Mouse (Mus musculus): ENCODE measurements at regions not wholly inside any gene's neighbourhood (a gene's known extent, or its start where the extent isn't known, plus 50 kb on each side); places are given as distances from the start of the nearest gene placed in this dataset.

DNA sequence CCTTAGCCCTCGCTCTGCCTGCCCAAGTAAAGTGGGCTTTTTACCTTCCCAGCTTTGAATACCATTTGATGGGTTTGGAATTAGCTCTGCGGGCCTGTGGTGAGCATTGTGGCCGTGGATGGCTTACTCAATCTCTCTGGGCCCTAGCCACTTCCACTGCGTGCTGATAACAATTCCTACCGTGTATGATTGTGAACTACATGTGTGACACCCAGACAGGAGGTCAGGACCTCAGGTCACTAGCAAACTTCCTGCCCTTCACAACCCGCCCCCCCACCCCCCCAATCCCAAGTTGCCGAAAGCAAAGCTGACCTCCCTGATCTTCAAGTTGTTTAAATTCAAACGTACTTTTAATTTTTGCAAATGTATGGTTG is 231.9 kb downstream of the 4933412E24Rik start:
- H3K9ac ChIP-seq (ENCODE audit: low read depth, low read length) = no peak overlapping the region
- DNase-seq (ENCODE audit: low spot score) (no peak), ATAC-seq (replicated peaks; ENCODE audit: low FRiP score, low read depth) (0 out of 2 replicates have a peak, but pooled peaks have one; percentile 7)
- H3K27ac ChIP-seq = no peak overlapping the region
- WGBS = 57% methylated on average over 8 of the region's 8 CpGs
- H3K4me3 ChIP-seq (replicated peaks; ENCODE audit: low read depth, low read length) = no peak overlapping the region
- no peaks in the 10 kb centered on the region for H3K9me3 ChIP-seq (replicated peaks; ENCODE audit: low read length)
- peaks cover 11% of the 10 kb centered on the region; the same call in 1 of the 2 replicates for H3K4me1 ChIP-seq (replicated peaks; ENCODE audit: insufficient read depth, low read length)
- H3K27me3 ChIP-seq (ENCODE audit: insufficient read depth, low read length) = no peaks in the 10 kb centered on the region
- no peaks in the 10 kb centered on the region for H3K36me3 ChIP-seq (ENCODE audit: insufficient read depth, low read length)
- TF ChIP-seq CTCF (IDR thresholded peaks at IDR 0.05; ENCODE audit: low read depth) = no peak
- H3K4me2 ChIP-seq (ENCODE audit: low read length) = peak overlapping the region; percentile 37; the same call in 1 of the 2 replicates

DNA sequence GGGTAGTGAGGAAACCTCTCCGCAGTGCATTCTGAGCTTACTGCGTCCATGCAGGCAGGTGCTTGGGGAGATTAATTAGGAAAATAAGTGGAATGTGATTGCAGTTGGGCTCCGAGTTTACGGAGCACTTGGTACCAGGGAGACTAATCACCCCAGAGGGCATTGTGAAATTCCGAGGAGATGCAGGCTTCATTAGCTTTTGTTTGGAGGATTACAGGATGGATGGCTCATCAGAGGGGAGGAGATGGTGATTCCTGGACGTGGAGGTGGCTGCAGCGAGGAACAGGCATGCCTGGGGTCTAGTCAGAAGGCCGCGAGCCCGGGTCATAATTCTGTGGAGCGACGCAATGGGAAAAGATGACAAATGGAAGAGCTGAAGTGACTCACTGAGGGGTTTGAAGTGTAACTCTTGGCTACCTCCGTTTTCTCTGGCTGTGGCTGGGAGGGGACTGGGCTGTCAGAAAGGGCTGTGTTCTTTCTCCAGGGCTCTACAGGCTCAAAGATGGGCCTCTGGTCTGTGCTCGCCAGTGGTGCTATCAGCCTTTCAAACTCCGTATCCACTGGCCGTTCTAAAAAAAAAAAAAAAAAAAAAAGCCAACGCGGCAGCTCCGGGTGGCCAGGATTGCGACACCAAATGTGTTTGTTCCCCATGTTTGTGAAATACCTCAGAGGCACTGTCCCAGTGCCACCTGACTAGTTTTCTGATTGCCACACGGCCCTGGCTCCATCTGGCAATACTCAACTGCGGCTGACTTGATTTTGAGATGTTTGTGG is 232.4 kb downstream of the 4933412E24Rik start:
- H3K27me3 ChIP-seq (ENCODE audit: insufficient read depth, low read length) = no peaks in the 10 kb centered on the region
- H3K4me2 ChIP-seq (ENCODE audit: low read length) = peak overlapping the region; percentile 37
- TF ChIP-seq CTCF (IDR thresholded peaks at IDR 0.05; ENCODE audit: low read depth) = no peak
- 12% methylated on average over 22 of the region's 22 CpGs for WGBS
- peaks cover 11% of the 10 kb centered on the region; the same call in 1 of the 2 replicates for H3K4me1 ChIP-seq (replicated peaks; ENCODE audit: insufficient read depth, low read length)
- ATAC-seq (replicated peaks; ENCODE audit: low FRiP score, low read depth) = peak; percentile 68
- H3K9me3 ChIP-seq (replicated peaks; ENCODE audit: low read length) = no peaks in the 10 kb centered on the region
- no peaks in the 10 kb centered on the region for H3K36me3 ChIP-seq (ENCODE audit: insufficient read depth, low read length)
- peak; percentile 47 for DNase-seq (ENCODE audit: low spot score)
- H3K4me3 ChIP-seq (replicated peaks; ENCODE audit: low read depth, low read length) = no peak overlapping the region
- no peak overlapping the region for H3K9ac ChIP-seq (ENCODE audit: low read depth, low read length)
- H3K27ac ChIP-seq = no peak overlapping the region

DNA sequence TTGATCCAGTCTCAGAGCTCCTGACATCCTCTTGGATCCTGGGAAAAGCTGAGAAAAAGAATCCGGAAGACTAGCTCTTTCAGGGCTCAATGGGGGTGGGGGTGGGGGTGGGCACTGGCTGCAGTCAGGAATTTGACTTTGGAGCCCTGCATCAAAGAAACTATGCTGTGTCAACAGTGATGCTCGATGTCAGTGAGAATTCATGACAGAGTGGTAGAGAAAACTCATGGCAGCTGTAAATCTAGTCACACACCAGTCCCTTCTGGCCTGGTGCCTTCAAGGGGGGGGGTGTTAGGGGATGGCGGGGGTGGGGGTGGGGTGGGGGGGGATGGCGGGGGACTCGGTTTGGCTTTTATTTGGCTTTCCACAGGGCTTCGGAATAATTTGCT is 233.0 kb downstream of the 4933412E24Rik start:
- H3K9ac ChIP-seq (ENCODE audit: low read depth, low read length) = no peak overlapping the region

DNA sequence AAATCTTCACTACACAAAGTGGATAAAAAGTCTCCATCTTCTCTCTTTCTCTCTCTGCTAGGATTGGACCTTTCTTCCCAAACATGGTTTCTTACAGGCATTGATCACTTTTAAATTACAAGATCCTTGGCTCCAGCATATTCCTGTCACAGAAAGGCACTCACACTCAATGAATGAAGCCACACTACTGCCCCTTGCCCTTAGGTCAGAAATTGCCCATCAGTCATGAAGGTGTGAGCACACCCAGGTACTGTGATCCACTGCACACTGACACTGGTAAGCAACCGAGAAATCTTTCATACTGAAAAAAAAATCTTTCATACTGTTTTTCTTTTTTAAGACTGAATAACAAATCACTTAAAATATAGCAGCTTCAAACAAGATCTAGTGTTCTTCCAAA is 235.9 kb downstream of the 4933412E24Rik start:
- no peak for DNase-seq (ENCODE audit: low spot score)
- H3K27ac ChIP-seq = no peak overlapping the region
- no peaks in the 10 kb centered on the region for H3K27me3 ChIP-seq (ENCODE audit: insufficient read depth, low read length)
- H3K36me3 ChIP-seq (ENCODE audit: insufficient read depth, low read length) = no peaks in the 10 kb centered on the region
- no peak overlapping the region for H3K4me2 ChIP-seq (ENCODE audit: low read length)
- H3K9me3 ChIP-seq (replicated peaks; ENCODE audit: low read length) = no peaks in the 10 kb centered on the region
- no peak overlapping the region for H3K9ac ChIP-seq (ENCODE audit: low read depth, low read length)
- no peak overlapping the region for H3K4me3 ChIP-seq (replicated peaks; ENCODE audit: low read depth, low read length)
- no peak for TF ChIP-seq CTCF (IDR thresholded peaks at IDR 0.05; ENCODE audit: low read depth)
- 51% methylated on average over 1 of the region's 1 CpGs for WGBS
- no peak for ATAC-seq (replicated peaks; ENCODE audit: low FRiP score, low read depth)
- peaks cover 11% of the 10 kb centered on the region; the same call in 1 of the 2 replicates for H3K4me1 ChIP-seq (replicated peaks; ENCODE audit: insufficient read depth, low read length)

More for the DNA sequence above, 233.0 kb downstream of the 4933412E24Rik start:
- no peak overlapping the region for H3K27ac ChIP-seq
- no peak for TF ChIP-seq CTCF (IDR thresholded peaks at IDR 0.05; ENCODE audit: low read depth)
- DNase-seq (ENCODE audit: low spot score) (peak; percentile 40), ATAC-seq (replicated peaks; ENCODE audit: low FRiP score, low read depth) (0 out of 2 replicates have a peak, but pooled peaks have one; percentile 16)
- H3K27me3 ChIP-seq (ENCODE audit: insufficient read depth, low read length) = no peaks in the 10 kb centered on the region
- H3K4me3 ChIP-seq (replicated peaks; ENCODE audit: low read depth, low read length) = no peak overlapping the region
- WGBS = 5% methylated on average over 6 of the region's 6 CpGs
- no peak overlapping the region for H3K4me2 ChIP-seq (ENCODE audit: low read length)
- H3K9me3 ChIP-seq (replicated peaks; ENCODE audit: low read length) = no peaks in the 10 kb centered on the region
- H3K4me1 ChIP-seq (replicated peaks; ENCODE audit: insufficient read depth, low read length) = peaks cover 11% of the 10 kb centered on the region; the same call in 1 of the 2 replicates
- H3K36me3 ChIP-seq (ENCODE audit: insufficient read depth, low read length) = no peaks in the 10 kb centered on the region

DNA sequence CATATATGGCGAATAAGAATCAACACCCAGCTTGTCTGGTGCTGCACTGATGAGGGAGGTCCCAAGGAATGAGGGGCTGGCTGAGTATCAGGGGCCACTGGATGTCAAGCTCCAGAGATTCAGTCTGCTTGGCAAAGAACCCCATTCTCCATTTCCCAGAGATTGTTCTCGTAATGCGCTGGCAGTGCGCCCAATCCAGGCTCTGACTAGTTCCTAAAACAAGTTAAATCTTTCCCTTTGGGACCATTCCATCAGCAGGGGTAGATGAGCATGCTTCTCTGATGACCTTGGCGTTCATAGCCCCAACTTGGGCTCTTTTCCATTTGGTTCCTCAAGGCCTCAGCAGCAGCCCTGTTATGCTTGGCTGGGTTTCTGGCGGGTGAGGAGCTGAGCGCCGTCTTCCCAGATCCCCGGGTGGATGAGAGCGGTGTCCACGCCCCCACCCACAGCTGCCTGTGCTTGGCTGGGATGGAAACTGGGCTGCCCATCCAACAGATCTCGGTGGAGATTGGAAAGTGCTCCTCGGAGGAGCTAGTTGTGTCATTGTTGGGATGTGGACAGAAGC is 239.0 kb downstream of the 4933412E24Rik start:
- Histone ChIP-seq H3K4me2 (ENCODE audit: low read length) (no peak overlapping the region), H3K36me3 (ENCODE audit: insufficient read depth, low read length) (no peaks in the 10 kb centered on the region), H3K27me3 (ENCODE audit: insufficient read depth, low read length) (no peaks in the 10 kb centered on the region), H3K9ac (ENCODE audit: low read depth, low read length) (no peak overlapping the region), H3K4me3 (replicated peaks; ENCODE audit: low read depth, low read length) (no peak overlapping the region), H3K4me1 (replicated peaks; ENCODE audit: insufficient read depth, low read length) (no peaks in the 10 kb centered on the region), H3K9me3 (replicated peaks; ENCODE audit: low read length) (no peaks in the 10 kb centered on the region), H3K27ac (no peak overlapping the region)
- ATAC-seq (replicated peaks; ENCODE audit: low FRiP score, low read depth) = peak; percentile 71; the same call in 1 of the 2 replicates
- 44% methylated on average over 13 of the region's 13 CpGs for WGBS
- peak; percentile 83 for DNase-seq (ENCODE audit: low spot score)
- no peak for TF ChIP-seq CTCF (IDR thresholded peaks at IDR 0.05; ENCODE audit: low read depth)

DNA sequence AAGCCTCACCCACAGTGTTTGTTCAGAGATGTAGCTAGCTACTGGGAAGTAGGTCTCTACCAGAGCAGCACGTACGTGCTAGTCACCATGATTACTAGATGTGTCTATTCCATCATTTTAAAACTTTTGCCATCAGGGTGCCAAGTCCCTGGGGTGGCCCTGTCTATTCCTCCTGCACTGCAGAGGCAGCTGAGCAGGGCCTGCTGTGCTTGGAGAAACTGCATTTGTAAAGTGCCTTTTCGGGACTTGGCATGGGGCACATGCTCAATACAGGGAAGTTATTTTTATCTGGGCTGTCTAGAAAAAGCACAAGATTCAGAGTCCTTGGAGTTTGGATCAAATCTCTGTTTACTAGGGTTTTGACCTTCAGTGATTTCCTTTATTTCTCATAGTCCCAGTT is 240.6 kb downstream of the 4933412E24Rik start:
- Histone ChIP-seq H3K4me3 (replicated peaks; ENCODE audit: low read depth, low read length) (no peak overlapping the region), H3K9ac (ENCODE audit: low read depth, low read length) (no peak overlapping the region), H3K9me3 (replicated peaks; ENCODE audit: low read length) (no peaks in the 10 kb centered on the region), H3K4me1 (replicated peaks; ENCODE audit: insufficient read depth, low read length) (no peaks in the 10 kb centered on the region), H3K27me3 (ENCODE audit: insufficient read depth, low read length) (no peaks in the 10 kb centered on the region), H3K4me2 (ENCODE audit: low read length) (no peak overlapping the region), H3K36me3 (ENCODE audit: insufficient read depth, low read length) (no peaks in the 10 kb centered on the region), H3K27ac (no peak overlapping the region)
- WGBS = 89% methylated on average over 3 of the region's 3 CpGs
- TF ChIP-seq CTCF (IDR thresholded peaks at IDR 0.05; ENCODE audit: low read depth) = no peak
- ATAC-seq (replicated peaks; ENCODE audit: low FRiP score, low read depth) (no peak), DNase-seq (ENCODE audit: low spot score) (no peak)
